Mouse (Mus musculus): ENCODE data around the gene Srp68. TPM values are rescaled to one million over a fixed set of nuclear protein-coding genes. Genes with fewer than 3 reads are reported as not detected.

The Srp68 gene
- polyA plus RNA-seq, 1 experiment from 2014 or later: 101 TPM

DNA sequence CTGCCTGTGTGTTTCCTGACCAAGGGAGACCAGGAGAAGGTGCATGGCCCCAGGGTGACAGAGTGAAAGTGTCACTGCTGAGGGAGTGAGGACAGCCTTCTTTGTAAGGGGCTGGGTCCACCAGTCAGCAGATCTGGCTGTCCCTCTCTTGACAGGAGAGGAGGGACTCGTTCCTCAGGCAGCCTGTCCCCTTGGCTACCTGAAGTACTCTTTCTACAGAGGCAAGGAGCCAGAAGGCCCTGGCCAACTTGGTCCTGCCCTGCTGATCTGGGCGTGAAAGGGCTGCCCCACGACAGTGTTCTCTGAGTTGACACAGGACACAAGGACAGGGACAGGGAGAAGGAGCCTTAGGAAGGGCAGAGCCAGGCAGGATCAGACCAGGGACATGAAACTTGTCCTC, 23.0 kb upstream of the Srp68 start:
- H3K36me3 ChIP-seq: peaks cover 94% of the 10 kb centered on the region
- no peak for DNase-seq (ENCODE audit: low spot score)
- H3K4me3 ChIP-seq: no peak overlapping the region
- no peaks in the 10 kb centered on the region for H3K9me3 ChIP-seq
- no peak overlapping the region for H3K27ac ChIP-seq
- peaks cover 18% of the 10 kb centered on the region; the same call in 1 of the 2 replicates for H3K27me3 ChIP-seq (ENCODE audit: insufficient read depth, poor library complexity, severe bottlenecking)
- H3K4me1 ChIP-seq: peaks cover 27% of the 10 kb centered on the region
- 61% methylated on average over 3 of the region's 3 CpGs for WGBS

DNA sequence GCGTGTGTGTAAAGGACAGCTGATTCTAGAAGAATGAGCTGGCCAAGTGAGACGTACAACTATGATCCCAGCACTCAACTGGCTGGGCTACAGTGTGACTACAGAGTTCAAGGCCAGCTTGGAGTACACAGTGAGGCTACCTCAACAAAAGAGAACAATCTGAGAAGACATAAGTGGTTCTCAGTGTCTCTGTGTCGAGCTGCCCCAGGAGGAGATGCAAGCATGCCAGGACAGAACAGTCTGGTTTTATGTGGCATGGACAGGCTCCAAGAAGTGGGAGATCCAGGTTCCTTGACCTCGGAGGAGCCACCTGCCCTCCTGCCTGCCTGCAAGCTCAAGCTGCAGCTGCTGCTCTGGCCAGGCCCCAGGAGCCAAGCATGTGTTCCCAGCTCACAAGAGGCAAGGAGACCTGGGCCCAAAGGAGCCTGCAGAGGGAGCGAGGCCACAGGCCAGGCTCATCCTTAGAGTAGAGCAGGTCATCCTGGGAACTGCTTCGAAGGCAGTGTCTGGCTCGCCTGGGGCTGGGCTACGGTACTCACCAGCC, 22.2 kb upstream of the Srp68 start:
- WGBS: 86% methylated on average over 8 of the region's 8 CpGs

DNA sequence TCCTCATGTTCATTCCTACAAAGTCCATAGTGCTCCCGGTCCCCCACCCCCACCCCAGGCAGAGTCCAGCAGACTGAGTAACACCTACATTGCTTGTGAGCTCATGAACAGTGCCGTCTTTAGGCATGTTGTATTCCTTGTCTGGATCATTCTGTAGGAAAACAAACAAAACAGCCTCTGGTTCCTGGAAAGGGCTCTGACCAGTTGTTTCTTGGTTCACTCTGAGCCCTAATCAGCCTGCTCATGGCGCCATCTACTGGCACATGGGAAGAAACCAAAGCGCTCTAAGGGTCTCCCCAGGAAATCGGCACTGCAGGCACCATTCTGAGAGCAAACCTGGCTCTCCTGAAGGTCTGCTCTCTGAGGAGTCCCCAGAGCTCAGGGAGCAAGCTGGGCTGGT, 20.3 kb upstream of the Srp68 start:
- WGBS: 30% methylated on average over 5 of the region's 5 CpGs

More for the DNA sequence above, 22.2 kb upstream of the Srp68 start:
- peaks cover 28% of the 10 kb centered on the region for H3K4me1 ChIP-seq
- peaks cover 92% of the 10 kb centered on the region for H3K36me3 ChIP-seq
- no peak overlapping the region for H3K4me3 ChIP-seq
- H3K9me3 ChIP-seq: no peaks in the 10 kb centered on the region
- no peak overlapping the region for H3K27ac ChIP-seq
- peaks cover 18% of the 10 kb centered on the region; the same call in 1 of the 2 replicates for H3K27me3 ChIP-seq (ENCODE audit: insufficient read depth, poor library complexity, severe bottlenecking)
- no peak for DNase-seq (ENCODE audit: low spot score)

DNA sequence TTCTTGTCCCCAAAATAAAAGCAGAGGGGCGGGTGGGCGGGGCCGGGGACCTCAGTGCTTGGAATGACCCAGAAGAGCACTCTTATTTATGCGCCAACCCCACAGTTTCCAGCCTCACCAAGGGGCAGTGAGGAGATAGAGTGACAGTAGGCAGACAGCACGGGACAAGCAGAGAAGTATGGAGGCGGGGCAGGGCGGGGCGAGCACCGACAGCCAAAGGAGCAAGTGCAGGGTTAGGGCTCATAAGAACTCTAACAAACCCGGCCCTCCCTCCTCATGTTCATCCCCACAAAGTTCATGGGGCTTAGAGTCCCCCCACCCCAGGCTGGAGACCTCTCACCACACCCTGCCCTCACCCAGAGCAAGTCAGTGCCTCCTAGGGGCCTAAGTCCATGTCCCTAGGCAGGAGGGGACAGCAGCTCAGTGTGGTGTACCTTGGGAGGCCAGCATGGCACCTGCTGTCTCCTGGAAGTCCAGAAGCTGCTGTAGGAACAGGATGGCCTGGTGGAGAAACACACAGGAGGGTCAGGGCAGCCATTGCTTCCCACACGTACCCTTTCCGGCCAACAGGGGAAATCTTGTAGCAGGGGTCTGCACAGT, 19.6 kb upstream of the Srp68 start:
- Histone ChIP-seq H3K36me3 (peaks cover 91% of the 10 kb centered on the region), H3K4me3 (no peak overlapping the region), H3K9me3 (no peaks in the 10 kb centered on the region), H3K27me3 (ENCODE audit: insufficient read depth, poor library complexity, severe bottlenecking) (peaks cover 9% of the 10 kb centered on the region; the same call in 1 of the 2 replicates), H3K27ac (0 out of 2 replicates have a peak overlapping the region, but pooled peaks have one; percentile 69), H3K4me1 (peaks cover 46% of the 10 kb centered on the region)
- WGBS: 80% methylated on average over 12 of the region's 12 CpGs
- no peak for DNase-seq (ENCODE audit: low spot score)

More for the DNA sequence above, 20.3 kb upstream of the Srp68 start:
- Histone ChIP-seq H3K27ac (peak overlapping the region; percentile 69; the same call in 1 of the 2 replicates), H3K4me1 (peaks cover 43% of the 10 kb centered on the region), H3K9me3 (no peaks in the 10 kb centered on the region), H3K4me3 (no peak overlapping the region), H3K36me3 (peaks cover 91% of the 10 kb centered on the region), H3K27me3 (ENCODE audit: insufficient read depth, poor library complexity, severe bottlenecking) (peaks cover 11% of the 10 kb centered on the region; the same call in 1 of the 2 replicates)
- no peak for DNase-seq (ENCODE audit: low spot score)

GRCm38 (mm10) chr11:116292401-116292800, 18.4 kb upstream of the Srp68 start:
- Histone ChIP-seq H3K27me3 (ENCODE audit: insufficient read depth, poor library complexity, severe bottlenecking) (peaks cover 9% of the 10 kb centered on the region; the same call in 1 of the 2 replicates), H3K9me3 (no peaks in the 10 kb centered on the region), H3K36me3 (peaks cover 91% of the 10 kb centered on the region), H3K4me3 (no peak overlapping the region), H3K27ac (no peak overlapping the region), H3K4me1 (peaks cover 58% of the 10 kb centered on the region)
- no peak for DNase-seq (ENCODE audit: low spot score)
- WGBS: 94% methylated on average over 13 of the region's 13 CpGs

DNA sequence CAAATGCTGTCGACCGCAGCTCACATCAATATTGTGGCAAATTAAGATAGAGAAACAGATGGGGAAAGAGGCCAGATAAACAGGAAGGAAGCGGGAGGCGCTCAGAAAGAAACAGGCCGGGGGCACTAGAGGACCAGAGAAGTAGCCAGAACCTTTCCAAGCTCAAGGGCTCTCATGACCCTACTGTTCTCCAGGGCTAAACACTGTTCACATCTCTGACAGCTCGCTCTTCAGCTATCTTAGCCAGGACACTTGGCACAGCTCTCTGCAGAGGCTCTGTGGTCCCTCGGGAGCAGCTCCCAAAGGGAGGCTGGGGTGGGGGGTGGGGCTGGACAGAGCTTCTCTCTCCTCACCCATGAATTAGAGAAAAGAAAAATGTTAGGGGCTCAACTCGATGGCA, 16.5 kb upstream of the Srp68 start:
- peaks cover 51% of the 10 kb centered on the region for H3K4me1 ChIP-seq
- H3K9me3 ChIP-seq: no peaks in the 10 kb centered on the region
- no peak overlapping the region for H3K27ac ChIP-seq
- H3K27me3 ChIP-seq (ENCODE audit: insufficient read depth, poor library complexity, severe bottlenecking): peaks cover 17% of the 10 kb centered on the region
- H3K36me3 ChIP-seq: peaks cover 77% of the 10 kb centered on the region
- 61% methylated on average over 8 of the region's 8 CpGs for WGBS
- DNase-seq (ENCODE audit: low spot score): no peak
- H3K4me3 ChIP-seq: no peak overlapping the region

DNA sequence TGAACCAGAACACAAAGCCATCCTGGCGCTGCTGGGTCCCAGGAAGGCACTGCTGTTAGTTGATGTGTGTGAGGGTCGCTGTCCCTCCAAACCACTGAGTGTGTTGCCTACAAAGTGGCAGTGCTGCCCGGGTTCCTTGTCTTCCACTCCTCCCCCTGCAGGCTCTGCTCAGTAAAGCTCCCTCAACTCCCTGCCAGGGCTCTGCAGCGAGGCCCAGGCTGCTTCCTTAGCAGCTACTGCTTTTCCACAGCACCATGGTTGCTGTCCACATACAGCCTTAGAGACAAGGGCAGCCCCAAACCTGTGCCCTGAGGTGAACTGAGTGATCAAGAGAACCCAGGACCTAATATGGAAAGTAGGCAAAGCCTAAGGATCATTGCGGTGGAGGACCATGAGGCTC, 13.3 kb upstream of the Srp68 start:
- Histone ChIP-seq H3K9me3 (no peaks in the 10 kb centered on the region), H3K27ac (no peak overlapping the region), H3K27me3 (ENCODE audit: insufficient read depth, poor library complexity, severe bottlenecking) (peaks cover 41% of the 10 kb centered on the region), H3K4me3 (no peak overlapping the region), H3K4me1 (peaks cover 45% of the 10 kb centered on the region), H3K36me3 (peaks cover 48% of the 10 kb centered on the region)
- WGBS: 68% methylated on average over 5 of the region's 5 CpGs
- DNase-seq (ENCODE audit: low spot score): no peak

DNA sequence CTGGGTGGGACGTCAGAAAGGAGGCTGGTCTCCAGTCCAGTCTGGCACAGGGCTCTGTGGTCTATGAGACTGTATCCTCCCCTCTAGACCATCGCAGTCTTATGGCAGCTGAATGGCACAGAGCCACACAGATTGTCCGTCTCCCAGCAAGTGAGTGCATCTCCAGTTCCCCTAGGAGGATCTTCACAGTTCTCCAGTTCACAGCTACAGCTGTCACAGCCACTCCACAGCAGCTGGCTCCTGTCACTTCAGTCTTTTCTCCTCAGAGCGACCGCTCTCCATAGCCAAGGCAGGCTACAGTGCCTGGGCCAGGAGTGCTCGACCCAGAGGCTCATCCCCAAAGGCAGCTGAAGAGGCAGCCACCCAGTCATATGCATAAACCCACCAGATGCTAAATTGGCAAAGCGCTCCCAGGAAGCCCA, 11.8 kb upstream of the Srp68 start:
- peaks cover 36% of the 10 kb centered on the region for H3K36me3 ChIP-seq
- DNase-seq (ENCODE audit: low spot score): no peak
- WGBS: 63% methylated on average over 7 of the region's 7 CpGs
- no peak overlapping the region for H3K27ac ChIP-seq
- peaks cover 50% of the 10 kb centered on the region for H3K4me1 ChIP-seq
- H3K9me3 ChIP-seq: no peaks in the 10 kb centered on the region
- peaks cover 57% of the 10 kb centered on the region for H3K27me3 ChIP-seq (ENCODE audit: insufficient read depth, poor library complexity, severe bottlenecking)
- H3K4me3 ChIP-seq: no peak overlapping the region

GRCm38 (mm10) chr11:116283982-116284381, 10.0 kb upstream of the Srp68 start:
- 57% methylated on average over 6 of the region's 6 CpGs for WGBS
- DNase-seq (ENCODE audit: low spot score): no peak
- Histone ChIP-seq H3K27me3 (ENCODE audit: insufficient read depth, poor library complexity, severe bottlenecking) (peaks cover 69% of the 10 kb centered on the region), H3K27ac (no peak overlapping the region), H3K4me1 (peaks cover 39% of the 10 kb centered on the region), H3K4me3 (no peak overlapping the region), H3K9me3 (no peaks in the 10 kb centered on the region), H3K36me3 (peaks cover 20% of the 10 kb centered on the region)

- Histone ChIP-seq H3K27me3 (ENCODE audit: insufficient read depth, poor library complexity, severe bottlenecking) (peaks cover 69% of the 10 kb centered on the region), H3K4me1 (peaks cover 30% of the 10 kb centered on the region), H3K36me3 (peaks cover 10% of the 10 kb centered on the region), H3K4me3 (peak overlapping the region; percentile 16), H3K27ac (no peak overlapping the region), H3K9me3 (no peaks in the 10 kb centered on the region)
- WGBS: 10% methylated on average over 48 of the region's 48 CpGs
- no peak for DNase-seq (ENCODE audit: low spot score)
Measured at GRCm38 (mm10) chr11:116282912-116283521, 9.0 kb upstream of the Srp68 start.

- no peak for DNase-seq (ENCODE audit: low spot score)
- Histone ChIP-seq H3K36me3 (peaks cover under 1% of the 10 kb centered on the region; the same call in 1 of the 2 replicates), H3K4me1 (peaks cover 21% of the 10 kb centered on the region), H3K4me3 (peak overlapping the region; percentile 52), H3K9me3 (no peaks in the 10 kb centered on the region), H3K27ac (no peak overlapping the region), H3K27me3 (ENCODE audit: insufficient read depth, poor library complexity, severe bottlenecking) (peaks cover 69% of the 10 kb centered on the region)
- WGBS: 4% methylated on average over 11 of the region's 11 CpGs
Measured at GRCm38 (mm10) chr11:116282089-116282488, 8.1 kb upstream of the Srp68 start.

DNA sequence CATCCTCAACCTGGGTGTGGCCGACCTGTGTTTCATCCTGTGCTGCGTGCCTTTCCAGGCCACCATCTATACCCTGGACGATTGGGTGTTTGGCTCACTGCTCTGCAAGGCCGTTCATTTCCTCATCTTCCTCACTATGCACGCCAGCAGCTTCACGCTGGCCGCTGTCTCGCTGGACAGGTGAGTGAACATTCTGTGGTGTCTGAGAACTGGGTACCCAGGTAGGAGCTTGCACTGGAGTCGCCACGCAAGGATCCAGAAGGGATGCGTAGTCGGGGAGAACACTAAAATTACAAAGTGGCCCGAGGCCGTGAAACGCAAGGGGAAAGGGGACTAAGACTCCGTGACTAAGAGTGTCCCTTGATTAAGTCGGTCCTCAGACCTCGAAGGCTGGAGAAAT, 7.7 kb upstream of the Srp68 start:
- 2% methylated on average over 18 of the region's 18 CpGs for WGBS
- peak overlapping the region; percentile 52 for H3K4me3 ChIP-seq
- no peak for DNase-seq (ENCODE audit: low spot score)
- peaks cover 21% of the 10 kb centered on the region for H3K4me1 ChIP-seq
- no peaks in the 10 kb centered on the region for H3K36me3 ChIP-seq
- no peaks in the 10 kb centered on the region for H3K9me3 ChIP-seq
- H3K27me3 ChIP-seq (ENCODE audit: insufficient read depth, poor library complexity, severe bottlenecking): peaks cover 69% of the 10 kb centered on the region
- no peak overlapping the region for H3K27ac ChIP-seq
